Mouse (Mus musculus): ENCODE measurements at regions not wholly inside any gene's neighbourhood (a gene's known extent, or its start where the extent isn't known, plus 50 kb on each side); places are given as distances from the start of the nearest gene placed in this dataset.

DNA sequence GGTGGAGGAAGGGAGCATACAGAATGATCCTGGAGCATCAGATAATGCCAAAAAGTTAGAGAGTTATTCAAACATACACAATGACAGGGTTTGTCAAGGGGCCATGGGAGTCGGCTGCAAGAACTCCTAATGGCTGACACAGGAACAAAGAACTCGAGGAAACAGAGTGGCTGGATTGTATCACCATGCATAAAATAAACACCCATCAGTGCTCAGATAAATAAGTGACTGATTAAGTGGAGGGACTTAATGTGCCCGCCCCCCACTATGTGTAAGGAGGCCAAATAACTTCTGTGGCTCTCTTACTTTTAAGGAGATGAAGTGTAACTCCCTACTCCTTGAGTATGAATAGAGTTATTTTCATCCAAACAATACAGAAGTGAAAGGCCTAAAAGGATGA lies 220.1 kb upstream of the 9630041A04Rik start:
- no peak for DNase-seq

DNA sequence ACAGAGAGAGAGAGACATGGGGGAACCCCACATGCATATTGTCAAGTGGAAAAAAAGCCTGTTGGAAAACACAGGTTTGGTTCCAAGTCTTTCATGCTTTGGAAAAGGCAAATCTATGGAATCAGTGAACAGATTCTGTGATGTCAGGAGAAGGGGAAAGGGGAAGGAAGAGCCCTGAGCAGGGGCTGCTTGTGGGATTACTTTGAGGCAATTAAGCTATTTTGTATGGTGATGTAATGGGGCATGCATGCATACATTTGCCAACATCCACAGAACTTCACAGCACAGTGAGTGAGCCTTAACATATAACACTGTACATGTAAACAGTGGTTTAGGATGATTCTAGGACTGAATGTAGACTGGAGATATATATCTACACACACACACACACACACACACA lies 221.0 kb upstream of the 9630041A04Rik start:
- no peak for DNase-seq

DNA sequence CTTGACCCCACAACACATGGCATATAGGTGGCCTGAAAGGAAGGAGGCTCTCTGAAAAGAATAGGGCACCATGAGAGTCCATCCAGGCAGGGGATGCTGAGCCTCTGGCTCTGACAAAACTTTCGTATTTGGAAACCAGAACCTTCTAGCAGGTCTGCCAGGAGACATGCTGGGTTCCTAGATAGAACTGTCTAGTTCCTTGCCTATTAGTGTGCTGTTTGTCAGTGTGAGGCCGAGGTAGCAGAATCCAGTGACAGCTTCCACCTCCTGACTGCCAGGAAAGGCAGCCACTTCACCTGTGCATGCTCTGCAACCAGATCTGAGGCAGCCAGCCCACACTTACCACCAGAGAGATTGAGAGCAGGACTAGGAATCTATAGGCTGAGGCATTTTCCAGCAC lies 245.4 kb upstream of the 9630041A04Rik start:
- no peak for DNase-seq

DNA sequence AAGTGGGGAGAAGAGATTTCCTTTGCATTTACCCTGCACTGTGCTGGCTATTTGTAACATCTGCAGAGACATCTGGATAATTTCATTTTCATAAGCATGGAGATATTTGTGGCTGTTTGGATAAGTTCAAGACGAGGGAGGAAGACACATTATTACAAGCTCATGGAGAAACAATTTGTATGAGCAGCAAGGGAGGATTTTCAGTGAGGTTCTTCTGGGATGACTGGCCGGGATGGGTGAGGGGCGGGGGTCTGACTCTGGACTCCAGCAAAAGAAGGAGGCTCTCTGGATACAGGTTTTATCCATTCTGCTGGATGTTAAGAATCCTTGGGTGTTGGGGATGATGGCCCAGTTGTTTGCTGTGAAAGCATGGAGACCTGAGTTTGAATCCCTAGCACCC lies 246.5 kb upstream of the 9630041A04Rik start:
- no peak for DNase-seq

DNA sequence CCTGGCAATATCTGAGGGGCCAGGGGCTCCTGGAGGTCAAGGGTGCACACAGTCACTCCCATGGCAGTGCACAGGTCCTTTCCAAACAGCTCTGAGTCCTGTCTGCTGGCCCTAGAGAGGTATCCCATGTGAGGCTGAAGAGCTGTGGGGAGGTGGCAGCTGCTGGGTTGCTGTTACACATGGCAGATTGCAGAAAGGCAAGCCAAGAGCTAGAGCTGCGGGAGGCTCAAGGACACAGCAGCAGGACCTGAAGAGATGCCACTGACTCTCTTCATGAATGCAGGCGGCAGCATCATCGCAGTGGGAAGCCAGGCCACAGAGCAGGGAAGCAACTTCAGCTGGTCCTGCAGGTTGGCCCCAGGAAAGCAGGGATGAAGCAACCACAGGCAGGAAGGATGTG lies 247.7 kb upstream of the 9630041A04Rik start:
- no peak for DNase-seq

DNA sequence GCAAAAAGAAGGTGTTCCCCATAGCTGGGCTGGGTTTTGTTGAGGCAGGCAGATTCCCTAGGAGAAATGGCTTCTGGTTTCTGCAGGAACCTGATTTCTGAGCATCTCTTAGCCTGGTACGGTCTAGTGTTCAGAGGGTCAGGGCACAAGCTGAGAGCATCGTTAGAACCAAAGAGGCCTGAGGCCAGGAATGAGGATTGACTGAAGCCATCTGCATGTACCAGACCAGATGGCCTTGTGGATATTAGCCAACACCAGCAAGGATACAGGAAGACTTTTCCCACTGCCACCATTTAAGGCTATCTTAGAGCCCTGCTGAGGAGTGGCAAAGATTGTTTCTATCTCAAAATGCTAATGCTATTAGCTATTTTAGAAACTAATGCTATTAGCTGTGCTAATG lies 248.2 kb upstream of the 9630041A04Rik start:
- DNase-seq: no peak

DNA sequence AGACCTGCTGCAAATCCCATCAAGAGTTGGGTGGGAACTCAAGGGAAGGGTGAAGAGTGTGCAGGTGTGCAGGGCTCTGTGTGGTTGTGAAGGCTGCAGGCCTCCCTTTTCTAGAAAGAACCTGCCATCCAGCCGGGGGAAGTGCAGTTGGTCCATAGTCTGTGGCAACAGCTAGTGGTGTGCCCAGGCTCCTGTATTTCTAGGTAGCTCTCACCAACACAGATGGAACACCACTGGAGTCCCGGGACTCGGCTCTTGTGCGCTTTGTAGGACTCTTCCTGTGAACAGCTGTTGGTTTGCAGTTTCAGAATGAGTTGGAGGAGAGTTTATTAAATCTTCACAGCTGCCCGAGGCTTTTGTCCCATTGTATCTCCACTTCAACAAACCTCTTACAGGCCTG lies 248.7 kb upstream of the 9630041A04Rik start:
- DNase-seq: no peak

DNA sequence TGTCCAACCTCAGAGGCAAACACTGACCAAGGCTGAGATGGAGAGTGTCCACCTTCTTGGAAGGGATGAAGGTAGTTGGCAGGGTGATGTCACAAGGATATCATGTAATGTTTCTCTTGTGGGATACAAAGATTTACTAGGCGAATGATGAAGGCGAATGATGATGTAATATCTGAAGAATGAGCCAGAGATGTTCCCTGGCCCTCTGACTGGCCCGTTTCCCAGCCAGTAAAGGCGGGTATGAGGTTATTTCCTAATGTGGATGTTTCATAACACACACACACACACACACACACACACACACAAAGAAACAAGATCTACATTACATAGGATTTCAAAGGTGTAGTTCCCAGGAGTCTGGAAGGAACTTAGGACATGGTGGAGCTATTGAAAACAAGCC lies 249.1 kb upstream of the 9630041A04Rik start:
- no peak for DNase-seq

DNA sequence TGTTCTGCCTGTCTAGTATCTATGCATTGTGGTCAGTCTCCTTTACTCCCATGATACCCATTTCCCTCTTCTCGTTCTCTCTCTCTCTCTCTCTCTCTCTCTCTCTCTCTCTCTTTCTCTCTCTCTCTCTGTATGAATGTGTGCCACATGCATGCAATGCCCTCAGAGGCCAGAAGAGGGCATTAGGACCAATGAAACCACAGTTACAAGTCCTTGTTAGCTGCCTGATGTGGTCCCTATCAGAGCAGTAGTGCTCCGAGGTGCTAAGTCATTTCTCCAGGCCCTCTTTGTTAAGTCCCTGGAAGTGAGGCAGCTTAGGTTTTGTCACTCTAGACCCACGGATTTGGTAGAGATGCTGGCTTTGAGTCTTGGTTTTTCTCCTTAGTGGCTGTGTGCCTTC lies 250.2 kb upstream of the 9630041A04Rik start:
- DNase-seq: no peak

DNA sequence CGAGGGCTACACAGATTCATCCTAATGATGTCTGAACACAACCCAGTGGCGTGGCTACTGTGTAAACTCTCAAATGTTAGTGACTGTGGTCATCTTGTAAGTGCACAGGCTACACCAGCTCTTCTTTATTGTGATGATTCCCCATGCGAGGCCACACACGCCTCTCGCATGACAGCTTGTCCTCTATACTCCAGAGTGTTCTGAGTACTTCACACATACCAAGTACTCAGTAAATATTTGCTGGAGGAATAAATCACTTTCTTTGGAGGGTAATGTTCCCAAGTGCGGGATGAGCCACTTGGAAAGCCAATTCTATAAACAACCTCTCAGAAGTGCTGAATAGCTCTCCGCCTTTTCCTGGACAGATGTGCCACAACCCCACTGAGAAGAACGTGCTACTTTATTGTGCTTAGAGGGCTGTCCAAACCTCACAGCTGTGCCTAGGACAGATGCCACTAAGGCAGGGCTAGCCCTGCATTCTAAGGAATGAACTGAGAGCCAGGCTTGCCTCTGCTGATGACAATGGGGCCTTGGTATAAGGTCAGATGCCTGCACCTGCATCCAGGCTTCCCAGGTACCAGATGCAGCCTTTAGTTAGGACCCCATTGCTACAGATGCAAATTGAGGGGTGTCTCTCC lies 250.7 kb upstream of the 9630041A04Rik start:
- DNase-seq: no peak

DNA sequence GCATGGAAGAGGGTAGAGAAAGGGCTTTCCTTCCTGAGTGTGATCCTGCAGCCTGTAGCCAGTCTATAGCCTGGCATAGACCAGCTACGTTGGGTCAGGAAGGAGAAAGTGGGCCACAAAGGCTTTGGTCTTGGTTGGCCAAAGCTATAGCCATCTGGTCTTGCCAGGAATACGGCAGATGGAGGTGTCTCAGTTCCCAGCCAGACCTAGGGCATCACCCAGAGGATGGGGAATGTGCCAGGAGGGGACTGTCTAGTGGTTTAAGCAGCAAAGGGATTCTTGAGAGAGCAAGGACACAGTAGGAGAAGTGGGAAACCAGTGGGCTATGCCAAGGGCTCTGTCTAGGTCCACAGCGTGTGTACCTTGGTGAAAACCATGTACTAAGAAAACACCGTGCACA lies 251.3 kb upstream of the 9630041A04Rik start:
- no peak for DNase-seq

DNA sequence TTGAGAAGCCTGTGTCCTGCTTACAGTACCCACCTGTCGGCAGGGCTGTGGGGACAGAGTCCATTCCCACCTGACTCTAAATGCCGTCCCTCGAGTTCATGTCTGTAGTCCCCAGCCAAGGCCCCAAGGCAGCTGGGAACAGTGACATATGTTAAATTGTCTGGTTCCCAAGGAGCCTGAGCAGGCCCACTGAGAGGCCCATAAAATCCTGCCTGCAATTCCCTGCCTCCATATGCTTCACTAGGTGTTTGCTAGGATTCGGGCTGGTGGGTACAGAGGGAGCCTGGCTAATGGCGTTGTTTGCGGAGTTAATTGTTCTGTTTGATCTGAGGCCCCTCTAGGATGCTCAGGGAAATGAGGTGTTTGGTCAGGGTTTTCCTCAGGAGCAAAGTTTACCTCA lies 258.8 kb upstream of the 9630041A04Rik start:
- no peak for DNase-seq

DNA sequence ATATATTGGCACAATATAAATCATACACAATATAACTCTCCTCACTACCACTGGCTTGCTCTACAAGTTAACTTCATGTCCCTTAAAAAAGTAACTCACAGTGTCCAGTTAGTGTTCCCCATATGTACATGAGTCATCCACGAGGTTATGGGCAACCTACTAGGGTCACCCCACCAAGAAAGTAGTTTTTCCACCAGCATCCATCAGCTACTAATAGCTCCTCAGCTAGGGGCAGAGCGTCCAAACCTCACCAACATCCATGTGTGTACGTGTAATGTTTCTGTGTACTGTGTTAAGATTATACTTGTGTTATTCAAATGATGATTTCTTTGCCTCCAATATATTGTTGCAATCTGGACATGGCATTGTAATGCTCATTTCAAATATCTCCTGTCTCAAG lies 264.7 kb upstream of the 9630041A04Rik start:
- DNase-seq: no peak

DNA sequence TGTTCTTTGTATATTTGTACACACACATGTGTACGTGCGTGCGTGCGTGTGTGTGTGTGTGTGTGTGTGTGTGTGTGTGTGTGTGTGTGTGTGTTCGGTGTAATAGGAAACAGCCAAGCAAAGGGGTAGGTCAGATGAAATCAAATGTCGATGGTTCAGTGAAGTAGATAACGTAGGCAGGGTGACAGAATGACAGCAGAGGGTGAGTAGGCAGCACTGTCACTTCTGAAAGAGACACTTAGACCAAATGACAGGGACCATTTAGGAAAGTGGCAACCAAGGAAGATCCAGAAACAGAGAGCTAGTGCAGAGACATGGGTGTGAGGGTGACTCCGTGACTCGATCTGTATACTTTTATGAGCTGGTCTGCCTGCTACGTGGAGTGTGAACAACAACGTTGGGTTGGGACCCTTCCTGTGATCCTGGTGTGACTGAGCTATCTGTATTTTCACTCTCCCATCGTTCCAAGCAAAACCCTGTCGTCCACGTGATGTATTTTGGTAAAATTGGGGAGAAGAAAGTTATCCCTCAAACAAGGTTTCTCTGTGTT lies 266.5 kb upstream of the 9630041A04Rik start:
- no peak for DNase-seq

DNA sequence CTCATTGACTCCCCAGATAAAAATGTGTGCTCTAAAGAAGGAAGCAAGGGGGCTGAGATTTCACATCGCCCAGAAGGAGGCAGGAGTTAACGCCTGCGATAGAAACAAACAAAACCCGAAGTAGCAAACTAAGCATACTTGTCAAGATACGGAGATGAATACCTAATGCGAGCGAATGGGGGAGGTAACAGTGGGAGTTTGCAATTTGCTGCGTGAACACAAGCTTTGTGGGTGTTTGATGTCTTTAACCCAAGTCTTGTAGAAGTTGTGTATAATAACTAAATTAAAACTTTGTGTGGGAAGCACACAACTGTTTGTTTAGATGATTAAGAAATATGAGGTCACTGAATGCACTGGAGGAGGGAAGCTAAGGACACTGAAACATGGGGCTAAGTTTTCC lies 269.0 kb upstream of the 9630041A04Rik start:
- DNase-seq: no peak

DNA sequence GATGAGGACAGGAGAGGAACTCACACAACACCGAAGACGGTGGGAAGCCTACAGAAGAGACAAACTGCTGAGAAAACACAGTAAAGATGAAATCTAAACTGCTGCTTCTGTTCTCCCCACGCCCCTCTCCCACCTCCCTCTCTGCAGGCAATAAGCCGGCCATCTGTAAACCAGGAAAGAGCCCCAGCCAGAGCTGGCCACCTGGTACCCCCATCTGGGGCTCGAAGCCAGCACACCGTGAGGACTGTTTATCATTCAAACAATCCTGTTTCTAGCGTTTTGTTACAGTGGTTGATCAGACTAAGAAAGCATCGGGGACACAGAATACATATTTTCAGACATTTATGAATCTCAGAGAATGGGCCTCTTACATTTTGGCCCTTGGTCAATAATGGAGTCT lies 270.0 kb upstream of the 9630041A04Rik start:
- DNase-seq: no peak

DNA sequence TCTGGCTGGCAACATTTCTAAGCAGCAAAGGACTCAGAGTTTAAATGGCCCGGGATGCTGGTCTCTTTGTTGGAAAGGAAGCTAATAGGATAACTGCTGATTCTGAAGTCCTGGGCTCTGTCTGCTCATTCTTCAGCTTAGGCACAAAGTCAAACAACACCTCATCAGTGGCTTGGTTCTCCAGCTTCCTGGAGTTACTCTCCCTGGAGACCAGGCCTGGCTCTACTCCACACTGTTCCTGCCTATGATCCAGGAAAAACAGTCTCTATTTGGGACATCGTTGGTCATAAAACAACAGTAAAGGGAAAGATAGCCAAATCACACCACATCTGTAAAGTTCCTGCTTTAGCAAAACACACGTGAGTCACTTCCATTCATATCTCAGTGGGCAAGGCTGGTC lies 271.3 kb upstream of the 9630041A04Rik start:
- DNase-seq: peak; percentile 7

DNA sequence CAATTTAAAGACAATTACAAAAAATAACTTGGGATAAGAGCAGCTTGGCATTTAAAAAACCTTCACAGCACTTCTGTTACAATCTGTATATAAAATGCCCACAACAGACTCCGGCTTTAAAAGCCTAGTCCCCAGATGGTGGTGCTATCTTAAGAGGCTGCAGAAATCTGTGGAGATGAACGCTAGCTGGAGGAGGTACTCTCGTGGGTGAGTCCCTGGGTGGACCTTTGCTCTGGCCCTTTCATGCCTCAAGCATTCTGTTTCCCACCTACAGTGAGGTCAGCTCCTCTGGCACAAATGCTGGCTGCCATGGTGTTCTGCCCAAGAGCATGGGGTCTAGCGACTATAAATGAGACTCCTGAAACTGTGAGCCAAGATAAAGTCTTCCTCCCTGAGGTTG lies 280.6 kb upstream of the 9630041A04Rik start:
- no peak for DNase-seq

DNA sequence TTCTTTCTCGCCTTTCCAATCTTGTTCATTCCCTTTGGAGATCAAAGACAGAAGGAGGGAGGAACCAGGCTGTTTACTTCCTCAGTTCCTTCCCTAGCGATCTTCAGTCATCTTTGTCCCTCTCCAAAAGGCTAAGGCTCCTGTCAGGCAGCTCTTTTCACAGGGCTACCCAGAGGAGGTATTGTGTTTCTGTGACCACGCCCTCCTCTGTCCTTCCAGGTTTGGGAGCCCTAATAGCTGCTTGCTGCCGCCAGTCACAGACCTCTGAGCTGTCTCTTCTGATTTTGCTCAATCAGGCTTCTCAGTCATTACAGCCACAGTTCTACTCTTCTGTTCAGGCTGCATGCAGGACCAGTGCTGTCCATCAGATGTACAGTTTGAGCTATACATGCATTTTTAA lies 290.9 kb upstream of the 9630041A04Rik start:
- DNase-seq: no peak

DNA sequence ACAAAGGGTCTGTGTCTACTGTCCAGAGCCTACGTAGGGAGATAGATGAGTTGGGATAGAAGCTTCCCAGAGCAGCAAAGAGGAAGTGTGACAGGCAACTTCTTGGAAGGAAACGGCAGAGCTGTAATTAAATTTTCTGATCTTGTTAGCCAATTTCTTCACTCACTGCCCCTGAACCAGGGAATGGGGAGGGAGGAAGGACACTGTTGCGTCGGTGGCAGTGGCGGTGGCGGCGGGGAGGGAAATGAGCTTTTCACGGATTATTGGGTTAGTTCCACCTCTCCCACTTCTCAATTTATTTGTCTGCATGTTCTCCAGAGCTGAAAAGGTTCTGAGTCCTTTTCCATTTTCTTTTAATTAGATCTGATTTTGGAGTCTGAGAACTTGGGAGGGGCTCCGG lies 298.4 kb upstream of the 9630041A04Rik start:
- DNase-seq: no peak

DNA sequence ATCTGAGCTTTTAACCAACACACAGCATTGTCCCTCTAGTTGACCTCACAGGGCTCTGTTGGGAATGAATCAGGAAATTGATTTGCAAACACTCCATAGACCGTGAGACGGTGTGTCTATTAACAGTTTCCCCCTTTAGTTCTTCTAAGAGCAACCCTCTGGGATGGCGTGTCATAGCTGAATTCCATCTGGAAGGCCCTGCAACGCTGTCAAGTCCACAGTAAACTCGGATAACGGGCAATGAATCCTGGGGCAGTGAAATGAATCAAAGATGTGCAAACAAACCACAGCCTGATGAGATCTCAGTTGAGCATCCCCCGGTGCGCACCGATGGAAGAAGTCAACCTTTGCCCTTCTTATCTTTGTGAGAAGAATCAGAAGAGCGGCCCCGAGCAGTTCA lies 302.3 kb upstream of the 9630041A04Rik start:
- no peak for DNase-seq

DNA sequence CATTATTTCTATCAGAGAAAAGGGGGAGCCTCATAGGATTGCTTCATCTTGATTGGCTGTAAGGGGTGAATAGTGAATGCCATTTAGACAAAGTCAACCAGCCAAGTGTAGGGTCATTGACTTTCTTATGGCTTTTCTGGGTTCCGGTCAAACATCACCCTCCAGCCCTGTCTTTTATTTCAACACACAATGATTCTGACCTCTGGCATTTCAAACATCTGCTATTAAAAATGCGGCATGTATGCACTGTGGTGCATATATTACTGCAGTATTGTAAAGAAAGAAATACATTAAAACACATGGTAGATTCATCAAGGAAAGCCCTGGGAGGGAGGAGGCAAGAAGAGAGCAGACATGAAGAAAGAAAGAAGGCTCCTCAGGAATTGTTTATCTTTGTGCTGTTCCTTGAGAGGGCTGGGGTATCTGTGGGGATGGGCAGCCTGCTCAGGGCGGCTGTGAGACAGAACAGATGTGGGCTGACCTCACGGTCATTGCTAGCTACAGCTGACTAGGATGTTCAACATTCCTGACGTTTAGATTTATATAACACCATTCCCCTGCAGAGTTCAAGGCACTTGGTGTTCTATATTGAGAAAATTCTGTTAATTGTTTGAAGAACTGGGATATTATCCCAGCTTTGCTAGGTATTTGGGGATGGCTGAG lies 303.5 kb upstream of the Ppp2r3a start:
- no peak for DNase-seq

DNA sequence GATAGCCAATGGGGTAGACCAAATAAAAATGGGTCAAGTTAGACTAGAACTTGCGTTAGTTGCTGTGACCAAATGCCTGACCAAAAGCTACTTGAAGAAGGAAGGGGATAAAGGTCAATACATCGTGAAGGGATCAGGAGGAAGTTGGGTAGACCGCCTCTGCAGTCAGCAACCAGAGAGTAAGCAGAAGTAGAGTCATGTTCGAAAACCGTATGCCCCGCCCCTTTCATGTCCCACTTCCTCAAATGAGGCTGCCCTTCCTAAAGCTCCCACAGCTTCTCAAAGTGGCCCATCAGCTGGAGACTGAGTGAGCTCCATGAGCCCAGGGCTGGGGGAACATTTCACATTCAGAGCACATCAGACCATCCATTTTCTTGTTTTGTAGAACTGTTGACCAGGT lies 301.2 kb upstream of the Ppp2r3a start:
- no peak for DNase-seq

DNA sequence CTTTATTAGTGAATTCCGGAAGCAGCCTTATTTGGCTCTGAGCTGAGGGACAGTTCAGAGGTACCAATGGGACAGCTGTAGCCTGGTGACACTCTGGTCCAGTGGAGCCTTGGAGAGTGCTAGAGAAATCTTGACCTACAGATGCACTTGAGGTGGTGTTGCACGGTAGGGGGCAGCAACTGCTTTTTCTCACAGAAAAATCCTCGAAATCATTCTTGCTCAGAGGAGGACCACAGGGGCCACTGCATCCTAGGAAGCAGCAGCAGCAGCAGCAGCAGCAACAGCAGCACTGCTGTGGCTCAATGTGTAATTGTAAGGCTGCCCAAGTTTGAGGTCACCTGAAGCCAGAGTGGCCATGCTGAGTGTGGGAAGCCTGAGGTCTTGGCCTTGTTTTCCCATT lies 299.7 kb upstream of the Ppp2r3a start:
- DNase-seq: no peak
